Mouse (Mus musculus) ovary, postnatal 14 days (tissue): ENCODE data around the gene Gid8.

ENCODE experiments used
- DNase-seq: peaks from one replicate; pipeline ENCODE4 v3.0.0; 2022; ENCODE audit warnings: low spot score

Gene Gid8

DNA sequence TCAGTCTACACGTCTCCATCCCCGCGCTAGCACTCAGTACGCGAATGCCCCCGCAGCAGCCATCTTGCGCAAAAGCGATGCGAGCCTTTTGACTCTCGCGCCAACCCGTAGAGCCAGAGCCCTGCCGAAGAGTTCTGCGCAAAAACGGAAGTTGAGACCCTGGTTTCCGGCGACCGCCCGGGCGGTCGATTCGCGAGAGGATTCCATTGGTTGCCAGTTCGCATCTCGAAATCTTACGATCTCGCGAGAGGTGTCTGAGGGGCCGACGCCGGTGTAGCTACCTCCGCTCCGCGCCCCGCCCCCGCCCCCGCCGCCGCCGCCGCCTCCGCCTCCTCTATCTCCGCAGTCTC, at the start of gene Gid8, which contains the start of gene Dido1:
Gene Gid8, plus strand, starts transcription at position 195 of the 350 bp plus-strand sequence.
Gene Dido1, minus strand, starts transcription at position 77 of the 350 bp plus-strand sequence.
- peak; percentile 92 for DNase-seq

GRCm38 (mm10) chr2:180660521-180660920, 49.4 kb upstream of the Gid8 start:
- DNase-seq = no peak

DNA sequence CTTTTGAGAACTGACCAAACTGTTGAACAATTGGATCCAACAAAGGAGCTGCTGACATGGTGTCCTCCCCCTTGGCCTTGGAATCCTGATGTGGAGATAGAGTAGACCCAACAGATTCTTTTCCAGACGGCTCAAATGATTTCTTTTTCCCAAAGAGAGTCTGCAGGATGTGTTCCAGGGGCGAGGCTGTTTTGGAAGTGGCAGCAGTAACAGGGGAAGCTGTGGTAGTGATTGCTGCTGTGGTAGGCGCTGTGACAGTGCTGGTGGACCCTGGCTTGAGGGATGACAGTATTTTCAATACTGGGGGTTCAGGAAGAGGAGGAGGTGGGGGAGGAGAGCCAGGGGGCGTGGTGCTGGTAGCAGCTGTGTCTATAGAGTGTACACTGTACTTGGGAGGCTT, 47.9 kb upstream of the Gid8 start:
- DNase-seq = no peak

GRCm38 (mm10) chr2:180676706-180677105, 33.2 kb upstream of the Gid8 start:
- no peak for DNase-seq

GRCm38 (mm10) chr2:180678609-180679140, 31.2 kb upstream of the Gid8 start:
- DNase-seq = peak; percentile 62

DNA sequence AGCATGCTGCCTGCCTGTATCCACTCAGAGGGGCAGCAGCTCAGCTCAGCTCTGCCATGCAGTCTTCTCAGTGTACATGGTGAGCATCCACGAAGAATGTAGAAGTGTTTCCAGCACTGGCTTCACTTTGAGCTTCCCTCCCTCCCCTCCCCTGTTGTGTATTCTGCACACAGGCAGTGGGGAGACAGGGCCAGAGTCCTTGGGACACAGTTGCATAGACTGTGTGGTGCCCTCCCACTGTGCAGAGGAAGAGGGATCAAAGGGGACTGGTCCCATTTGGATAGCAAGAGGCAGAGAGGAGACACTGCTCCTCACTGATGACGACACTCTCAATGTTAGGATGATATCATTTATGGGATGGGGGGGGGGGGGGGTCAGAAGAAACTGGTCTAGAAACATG, 28.7 kb upstream of the Gid8 start:
- DNase-seq = no peak

GRCm38 (mm10) chr2:180683524-180683923, 26.4 kb upstream of the Gid8 start:
- DNase-seq = no peak

GRCm38 (mm10) chr2:180684031-180684430, 25.9 kb upstream of the Gid8 start:
- no peak for DNase-seq

DNA sequence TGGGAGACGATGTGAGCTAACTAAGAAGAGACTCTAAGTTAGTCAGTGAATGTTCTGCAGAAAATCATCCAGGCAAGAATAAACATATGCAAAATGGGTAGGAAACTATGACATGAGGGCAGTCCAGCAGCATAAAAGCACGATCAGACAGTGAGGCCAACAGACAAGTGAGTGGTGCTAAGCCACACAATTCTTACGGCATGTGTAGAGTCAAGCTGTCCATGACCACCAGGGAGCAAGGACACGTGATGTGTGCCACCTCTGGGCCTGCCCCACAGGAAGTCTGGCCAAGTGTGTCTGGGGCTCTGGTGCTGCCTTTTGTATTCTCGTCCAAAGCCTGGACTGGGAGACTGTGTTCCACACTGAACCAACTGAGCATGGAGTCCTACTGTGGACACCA, 20.1 kb upstream of the Gid8 start:
- no peak for DNase-seq

GRCm38 (mm10) chr2:180692630-180693029, 17.3 kb upstream of the Gid8 start:
- no peak for DNase-seq

- no peak for DNase-seq
Observed at GRCm38 (mm10) chr2:180695176-180695575, 14.7 kb upstream of the Gid8 start.

DNA sequence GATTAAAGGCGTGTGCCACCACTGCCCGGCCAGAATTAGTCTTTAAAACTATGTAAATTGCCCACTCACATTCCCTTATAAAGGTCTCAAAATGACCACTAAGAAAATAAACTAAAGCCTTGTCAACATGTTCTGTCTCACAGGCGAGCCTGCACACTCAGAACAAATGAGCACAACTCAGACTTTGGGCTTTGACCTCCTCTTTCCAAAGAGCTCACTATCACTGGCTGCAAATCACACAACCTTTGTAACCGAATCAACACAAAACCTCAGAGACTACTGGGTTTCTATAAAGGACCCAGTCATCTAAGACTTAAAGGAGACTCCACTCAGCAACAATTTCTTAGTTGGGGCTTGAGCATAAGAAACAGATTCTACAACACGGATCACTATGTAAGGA, 9.5 kb upstream of the Gid8 start:
- DNase-seq = no peak

GRCm38 (mm10) chr2:180701053-180701766, 8.7 kb upstream of the Gid8 start:
- no peak for DNase-seq

DNA sequence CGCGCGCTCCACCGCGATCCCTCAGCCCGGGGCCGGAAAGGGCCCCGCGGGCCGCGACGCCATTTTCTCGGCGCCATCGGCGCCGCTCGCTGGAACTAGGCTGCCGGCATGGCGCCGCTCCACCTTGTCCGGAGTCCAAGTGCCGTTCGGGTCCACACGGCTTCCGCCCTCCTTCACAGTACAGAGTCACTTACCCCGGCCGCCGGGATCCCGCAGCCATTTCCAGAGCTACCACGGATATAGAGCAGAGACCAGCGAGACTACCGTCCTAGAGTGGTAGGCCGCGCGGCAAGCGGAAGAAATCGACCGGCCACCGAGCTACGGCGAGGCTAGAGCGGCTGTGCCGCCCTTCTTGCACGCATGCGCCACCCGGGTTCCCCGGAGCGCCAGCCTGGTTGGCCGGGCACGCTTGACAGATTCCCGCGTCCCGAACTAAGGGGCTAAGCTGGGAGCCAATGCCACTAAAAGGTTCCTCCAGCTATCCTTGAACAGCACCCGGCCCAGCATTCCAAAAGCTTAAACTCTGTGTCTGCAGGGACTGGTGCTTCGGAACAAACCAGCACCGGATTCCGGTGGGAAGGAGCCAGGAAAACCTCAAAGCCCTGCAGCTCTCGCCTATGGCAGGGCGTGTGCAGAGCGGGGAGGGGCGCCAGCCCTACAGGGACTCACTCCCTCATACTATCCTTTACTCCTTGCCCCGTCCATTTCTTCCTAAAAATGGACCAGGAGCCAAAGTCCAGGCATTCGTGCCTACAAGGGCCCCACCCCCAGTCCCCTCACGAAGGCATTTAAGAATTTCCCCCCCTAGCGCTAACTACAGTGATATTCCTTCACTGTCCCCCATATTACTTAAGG, 7.9 kb upstream of the Gid8 start:
- peak; percentile 83 for DNase-seq

DNA sequence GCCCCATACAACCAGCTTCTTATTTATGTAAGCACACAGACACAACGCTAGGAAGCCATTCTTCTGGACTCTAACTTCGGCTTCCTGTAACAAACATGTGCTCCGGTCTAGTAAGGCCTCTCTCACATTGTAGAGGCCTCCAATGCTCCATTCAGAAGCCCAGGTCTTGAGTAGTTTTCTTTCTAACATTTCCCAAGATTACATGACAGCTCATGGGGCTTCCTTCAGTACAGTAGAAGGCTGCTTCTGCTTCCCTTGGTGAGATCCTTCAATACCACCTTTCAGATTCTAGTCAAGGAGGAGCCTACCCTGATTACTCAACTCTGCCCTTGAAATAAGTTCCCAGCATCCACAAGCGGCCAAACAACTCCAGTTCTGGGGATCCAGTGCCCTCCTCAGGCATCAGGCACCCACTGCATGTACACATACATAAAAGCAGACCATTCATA, 7.2 kb upstream of the Gid8 start:
- no peak for DNase-seq

GRCm38 (mm10) chr2:180703175-180703574, 6.7 kb upstream of the Gid8 start:
- no peak for DNase-seq

GRCm38 (mm10) chr2:180703645-180704359, 6.1 kb upstream of the Gid8 start:
- DNase-seq = no peak

- DNase-seq = no peak
Observed at GRCm38 (mm10) chr2:180704591-180704990, 5.3 kb upstream of the Gid8 start.

GRCm38 (mm10) chr2:180705066-180705465, 4.9 kb upstream of the Gid8 start:
- no peak for DNase-seq

DNA sequence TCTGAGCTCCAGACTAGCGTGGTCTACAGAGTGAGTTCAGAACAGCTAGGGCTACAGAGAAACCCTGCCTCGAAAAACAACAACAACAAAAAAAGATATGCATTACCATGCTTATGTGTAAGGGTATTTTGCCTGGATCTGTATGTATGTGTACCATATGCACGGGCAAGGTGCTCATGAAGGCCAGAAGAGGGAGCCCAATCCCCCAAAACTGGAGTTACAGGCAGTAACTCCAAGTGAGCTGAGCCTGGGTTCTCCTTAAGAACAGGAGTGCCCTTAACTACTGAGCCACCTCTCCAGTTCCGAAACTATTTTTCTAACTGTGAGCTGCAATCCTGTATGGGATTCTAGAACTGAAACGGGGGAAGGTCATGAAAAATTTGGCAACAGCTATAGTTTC, 3.9 kb upstream of the Gid8 start:
- DNase-seq = no peak

GRCm38 (mm10) chr2:180709023-180709922, 644 bp upstream of the Gid8 start:
- no peak for DNase-seq
